Mouse (Mus musculus): ENCODE measurements around the gene Tmem132d. TPM values are rescaled to one million over a fixed set of nuclear protein-coding genes. Genes with fewer than 3 reads are reported as not detected.

Gene Tmem132d
- polyA plus RNA-seq, 1 experiment, result not detected

- Histone ChIP-seq H3K27ac (ENCODE audit: control insufficient read depth, insufficient read depth, low read depth, low read length, poor library complexity) (no peak overlapping the region), H3K4me3 (replicated peaks; ENCODE audit: control insufficient read depth, low read depth, low read length) (no peak overlapping the region), H3K4me1 (ENCODE audit: control insufficient read depth, insufficient read depth, low read length) (no peaks in the 10 kb centered on the region)
- no peak for TF ChIP-seq CTCF (IDR thresholded peaks at IDR 0.05; ENCODE audit: control insufficient read depth, insufficient read depth, low read length)
- TF ChIP-seq POLR2A (IDR thresholded peaks at IDR 0.05; ENCODE audit: borderline replicate concordance, control insufficient read depth, low read depth, low read length), result no peak
- 78% methylated on average over 11 of the region's 11 CpGs for WGBS
Observed at GRCm38 (mm10) chr5:127914157-127914556, 518.7 kb downstream of the Tmem132d start.

- H3K4me1 ChIP-seq (ENCODE audit: control insufficient read depth, insufficient read depth, low read length), result no peaks in the 10 kb centered on the region
- WGBS, result 60% methylated on average over 3 of the region's 3 CpGs
- H3K4me3 ChIP-seq (replicated peaks; ENCODE audit: control insufficient read depth, low read depth, low read length), result no peak overlapping the region
- no peak for TF ChIP-seq CTCF (IDR thresholded peaks at IDR 0.05; ENCODE audit: control insufficient read depth, insufficient read depth, low read length)
- H3K27ac ChIP-seq (ENCODE audit: control insufficient read depth, insufficient read depth, low read depth, low read length, poor library complexity), result no peak overlapping the region
Observed at GRCm38 (mm10) chr5:127911603-127912002, 521.3 kb downstream of the Tmem132d start.

GRCm38 (mm10) chr5:127910356-127910755, 522.5 kb downstream of the Tmem132d start:
- 41% methylated on average over 2 of the region's 2 CpGs for WGBS
- Histone ChIP-seq H3K4me1 (ENCODE audit: control insufficient read depth, insufficient read depth, low read length) (no peaks in the 10 kb centered on the region), H3K27ac (ENCODE audit: control insufficient read depth, insufficient read depth, low read depth, low read length, poor library complexity) (no peak overlapping the region), H3K4me3 (replicated peaks; ENCODE audit: control insufficient read depth, low read depth, low read length) (no peak overlapping the region)
- no peak for TF ChIP-seq POLR2A (IDR thresholded peaks at IDR 0.05; ENCODE audit: borderline replicate concordance, control insufficient read depth, low read depth, low read length)
- no peak for TF ChIP-seq CTCF (IDR thresholded peaks at IDR 0.05; ENCODE audit: control insufficient read depth, insufficient read depth, low read length)

GRCm38 (mm10) chr5:127895176-127895575, 537.7 kb downstream of the Tmem132d start:
- 67% methylated on average over 1 of the region's 1 CpGs for WGBS
- Histone ChIP-seq H3K27ac (ENCODE audit: control insufficient read depth, insufficient read depth, low read depth, low read length, poor library complexity) (no peak overlapping the region), H3K4me1 (ENCODE audit: control insufficient read depth, insufficient read depth, low read length) (no peaks in the 10 kb centered on the region), H3K4me3 (replicated peaks; ENCODE audit: control insufficient read depth, low read depth, low read length) (no peak overlapping the region)
- TF ChIP-seq CTCF (IDR thresholded peaks at IDR 0.05; ENCODE audit: control insufficient read depth, insufficient read depth, low read length) (no peak), POLR2A (IDR thresholded peaks at IDR 0.05; ENCODE audit: borderline replicate concordance, control insufficient read depth, low read depth, low read length) (no peak)

- no peak for TF ChIP-seq POLR2A (IDR thresholded peaks at IDR 0.05; ENCODE audit: borderline replicate concordance, control insufficient read depth, low read depth, low read length)
- no peak for TF ChIP-seq CTCF (IDR thresholded peaks at IDR 0.05; ENCODE audit: control insufficient read depth, insufficient read depth, low read length)
- Histone ChIP-seq H3K27ac (ENCODE audit: control insufficient read depth, insufficient read depth, low read depth, low read length, poor library complexity) (no peak overlapping the region), H3K4me3 (replicated peaks; ENCODE audit: control insufficient read depth, low read depth, low read length) (no peak overlapping the region), H3K4me1 (ENCODE audit: control insufficient read depth, insufficient read depth, low read length) (no peaks in the 10 kb centered on the region)
- 86% methylated on average over 18 of the region's 18 CpGs for WGBS
Observed at GRCm38 (mm10) chr5:127885566-127886505, 547.0 kb downstream of the Tmem132d start.

GRCm38 (mm10) chr5:127883021-127883420, 549.9 kb downstream of the Tmem132d start:
- H3K4me3 ChIP-seq (replicated peaks; ENCODE audit: control insufficient read depth, low read depth, low read length), result no peak overlapping the region
- H3K4me1 ChIP-seq (ENCODE audit: control insufficient read depth, insufficient read depth, low read length), result no peaks in the 10 kb centered on the region
- H3K27ac ChIP-seq (ENCODE audit: control insufficient read depth, insufficient read depth, low read depth, low read length, poor library complexity), result no peak overlapping the region
- TF ChIP-seq CTCF (IDR thresholded peaks at IDR 0.05; ENCODE audit: control insufficient read depth, insufficient read depth, low read length) (no peak), POLR2A (IDR thresholded peaks at IDR 0.05; ENCODE audit: borderline replicate concordance, control insufficient read depth, low read depth, low read length) (no peak)
- 67% methylated on average over 9 of the region's 10 CpGs for WGBS

- TF ChIP-seq POLR2A (IDR thresholded peaks at IDR 0.05; ENCODE audit: borderline replicate concordance, control insufficient read depth, low read depth, low read length) (no peak), CTCF (IDR thresholded peaks at IDR 0.05; ENCODE audit: control insufficient read depth, insufficient read depth, low read length) (no peak)
- Histone ChIP-seq H3K4me3 (replicated peaks; ENCODE audit: control insufficient read depth, low read depth, low read length) (no peak overlapping the region), H3K4me1 (ENCODE audit: control insufficient read depth, insufficient read depth, low read length) (no peaks in the 10 kb centered on the region), H3K27ac (ENCODE audit: control insufficient read depth, insufficient read depth, low read depth, low read length, poor library complexity) (no peak overlapping the region)
- WGBS, result 78% methylated on average over 6 of the region's 6 CpGs
Observed at GRCm38 (mm10) chr5:127874461-127874860, 558.4 kb downstream of the Tmem132d start.

- TF ChIP-seq CTCF (IDR thresholded peaks at IDR 0.05; ENCODE audit: control insufficient read depth, insufficient read depth, low read length), result no peak
- no peak for TF ChIP-seq POLR2A (IDR thresholded peaks at IDR 0.05; ENCODE audit: borderline replicate concordance, control insufficient read depth, low read depth, low read length)
- Histone ChIP-seq H3K4me1 (ENCODE audit: control insufficient read depth, insufficient read depth, low read length) (no peaks in the 10 kb centered on the region), H3K27ac (ENCODE audit: control insufficient read depth, insufficient read depth, low read depth, low read length, poor library complexity) (no peak overlapping the region), H3K4me3 (replicated peaks; ENCODE audit: control insufficient read depth, low read depth, low read length) (no peak overlapping the region)
- WGBS, result 74% methylated on average over 6 of the region's 6 CpGs
Observed at GRCm38 (mm10) chr5:127865157-127865556, 567.7 kb downstream of the Tmem132d start.
